Mouse (Mus musculus) midbrain, embryonic 12.5 days (tissue): ENCODE results near the gene Kirrel3. TPM values are rescaled to one million over a fixed set of nuclear protein-coding genes. Genes with fewer than 3 reads are reported as not detected.

Experiments used
- ATAC-seq: fragments of 200-750 bp; cut with Nextera tagmentation; 2 replicates; pipeline ENCODE4 v1.8.0; 2017; ENCODE audit warnings: low read depth, moderate TSS enrichment, moderate library complexity; ENCODE audit not compliant: low FRiP score
- H3K27ac ChIP-seq: fragments of 300-500 bp; sonication (generic); replicated peaks from 2 replicates; pipeline ENCODE4 v1.5.1; 2016; ENCODE audit warnings: mild to moderate bottlenecking
- H3K27me3 ChIP-seq: fragments of 300-500 bp; sonication (generic); 2 replicates; pipeline ENCODE4 v1.6.1; 2016; ENCODE audit warnings: mild to moderate bottlenecking
- H3K36me3 ChIP-seq: fragments of 300-500 bp; sonication (generic); 2 replicates; pipeline ENCODE4 v1.6.1; 2016
- H3K4me1 ChIP-seq: fragments of 300-500 bp; sonication (generic); 2 replicates; pipeline ENCODE4 v1.6.1; 2016
- H3K4me2 ChIP-seq: fragments of 300-500 bp; sonication (generic); replicated peaks from 2 replicates; pipeline ENCODE4 v1.6.1; 2016; ENCODE audit warnings: mild to moderate bottlenecking, moderate library complexity
- H3K4me3 ChIP-seq: fragments of 300-500 bp; sonication (generic); 2 replicates; pipeline ENCODE4 v1.5.1; 2016; ENCODE audit warnings: mild to moderate bottlenecking
- H3K9ac ChIP-seq: fragments of 300-500 bp; sonication (generic); replicated peaks from 2 replicates; pipeline ENCODE4 v1.6.1; 2016; ENCODE audit warnings: mild to moderate bottlenecking, moderate library complexity
- H3K9me3 ChIP-seq: fragments of 300-500 bp; sonication (generic); 2 replicates; pipeline ENCODE4 v1.6.1; 2016; ENCODE audit warnings: mild to moderate bottlenecking
- WGBS: fragments of 180-500 bp; shearing (Covaris S2); methylation state at CpG from one replicate; pipeline ENCODE4 v1.1.7; 2016; 5-methylcytosine and 5-hydroxymethylcytosine counted together
- polyA plus RNA-seq: library from polyadenylated mRNA; unstranded; fragments of >200 nt; fragmentation: Nextera tagmentation; extraction: Ambion mirVana; gene quantifications from 2 replicates; pipeline ENCODE4 v1.2.1, GENCODE M21; 2016

Kirrel3 gene
- polyA plus RNA-seq, 1 experiment from 2014 or later: 9.5 TPM

- Histone ChIP-seq H3K4me3 (no peak overlapping the region), H3K4me1 (no peaks in the 10 kb centered on the region), H3K27me3 (no peaks in the 10 kb centered on the region), H3K4me2 (no peak overlapping the region), H3K36me3 (no peaks in the 10 kb centered on the region), H3K27ac (no peak overlapping the region), H3K9ac (no peak overlapping the region), H3K9me3 (no peaks in the 10 kb centered on the region)
- 60% methylated on average over 2 of the region's 2 CpGs for WGBS
- ATAC-seq: no peak
These were observed 122.3 kb downstream of the Kirrel3 start for GRCm38 (mm10) chr9:34607976-34608375.

GRCm38 (mm10) chr9:34612886-34613769 lies 127.4 kb downstream of the Kirrel3 start:
- Histone ChIP-seq H3K27ac (no peak overlapping the region), H3K9ac (no peak overlapping the region), H3K4me1 (no peaks in the 10 kb centered on the region), H3K36me3 (no peaks in the 10 kb centered on the region), H3K27me3 (no peaks in the 10 kb centered on the region), H3K4me3 (no peak overlapping the region), H3K9me3 (no peaks in the 10 kb centered on the region), H3K4me2 (no peak overlapping the region)
- ATAC-seq: no peak
- 97% methylated on average over 6 of the region's 6 CpGs for whole genome bisulfite sequencing

GRCm38 (mm10) chr9:34618099-34618498 lies 132.4 kb downstream of the Kirrel3 start:
- Histone ChIP-seq H3K36me3 (no peaks in the 10 kb centered on the region), H3K4me3 (no peak overlapping the region), H3K27ac (no peak overlapping the region), H3K9ac (no peak overlapping the region), H3K4me2 (no peak overlapping the region), H3K27me3 (no peaks in the 10 kb centered on the region), H3K4me1 (no peaks in the 10 kb centered on the region), H3K9me3 (no peaks in the 10 kb centered on the region)
- no peak for ATAC-seq
- 67% methylated on average over 6 of the region's 6 CpGs for WGBS

GRCm38 (mm10) chr9:34619913-34620312 lies 134.2 kb downstream of the Kirrel3 start:
- Histone ChIP-seq H3K4me3 (no peak overlapping the region), H3K4me2 (no peak overlapping the region), H3K9me3 (no peaks in the 10 kb centered on the region), H3K27ac (no peak overlapping the region), H3K36me3 (no peaks in the 10 kb centered on the region), H3K27me3 (no peaks in the 10 kb centered on the region), H3K9ac (no peak overlapping the region), H3K4me1 (no peaks in the 10 kb centered on the region)
- WGBS: 79% methylated on average over 3 of the region's 3 CpGs
- no peak for ATAC-seq

- H3K4me3 ChIP-seq: no peak overlapping the region
- 80% methylated on average over 5 of the region's 5 CpGs for WGBS
- H3K9me3 ChIP-seq: no peaks in the 10 kb centered on the region
- H3K4me2 ChIP-seq: no peak overlapping the region
- H3K27ac ChIP-seq: no peak overlapping the region
- H3K27me3 ChIP-seq: no peaks in the 10 kb centered on the region
- H3K9ac ChIP-seq: no peak overlapping the region
- H3K36me3 ChIP-seq: no peaks in the 10 kb centered on the region
- no peaks in the 10 kb centered on the region for H3K4me1 ChIP-seq
- ATAC-seq: no peak
These were observed 137.8 kb downstream of the Kirrel3 start for GRCm38 (mm10) chr9:34623526-34623925.

- H3K4me1 ChIP-seq: no peaks in the 10 kb centered on the region
- H3K27me3 ChIP-seq: no peaks in the 10 kb centered on the region
- H3K4me3 ChIP-seq: no peak overlapping the region
- no peak overlapping the region for H3K9ac ChIP-seq
- H3K27ac ChIP-seq: no peak overlapping the region
- no peak for ATAC-seq
- no peaks in the 10 kb centered on the region for H3K36me3 ChIP-seq
- no peak overlapping the region for H3K4me2 ChIP-seq
- no peaks in the 10 kb centered on the region for H3K9me3 ChIP-seq
- WGBS: 79% methylated on average over 2 of the region's 2 CpGs
These were observed 138.3 kb downstream of the Kirrel3 start for GRCm38 (mm10) chr9:34624021-34624420.

GRCm38 (mm10) chr9:34628841-34629240 lies 143.1 kb downstream of the Kirrel3 start:
- no peak overlapping the region for H3K9ac ChIP-seq
- no peaks in the 10 kb centered on the region for H3K9me3 ChIP-seq
- H3K4me3 ChIP-seq: no peak overlapping the region
- no peaks in the 10 kb centered on the region for H3K27me3 ChIP-seq
- H3K36me3 ChIP-seq: no peaks in the 10 kb centered on the region
- no peak overlapping the region for H3K4me2 ChIP-seq
- H3K4me1 ChIP-seq: no peaks in the 10 kb centered on the region
- no peak overlapping the region for H3K27ac ChIP-seq
- 73% methylated on average over 3 of the region's 3 CpGs for WGBS
- ATAC-seq: no peak

- Histone ChIP-seq H3K36me3 (no peaks in the 10 kb centered on the region), H3K27ac (no peak overlapping the region), H3K4me3 (no peak overlapping the region), H3K4me2 (no peak overlapping the region), H3K4me1 (no peaks in the 10 kb centered on the region), H3K9me3 (0 out of 2 replicates have a peak, but pooled peaks cover 4% of the 10 kb centered on the region), H3K27me3 (no peaks in the 10 kb centered on the region), H3K9ac (no peak overlapping the region)
- WGBS: 88% methylated on average over 6 of the region's 6 CpGs
- ATAC-seq: no peak
These were observed 150.0 kb downstream of the Kirrel3 start for GRCm38 (mm10) chr9:34635696-34636095.

- Histone ChIP-seq H3K4me2 (no peak overlapping the region), H3K27ac (no peak overlapping the region), H3K9me3 (0 out of 2 replicates have a peak, but pooled peaks cover 4% of the 10 kb centered on the region), H3K36me3 (no peaks in the 10 kb centered on the region), H3K4me3 (no peak overlapping the region), H3K9ac (no peak overlapping the region), H3K27me3 (no peaks in the 10 kb centered on the region; the same call in 1 of the 2 replicates), H3K4me1 (peaks cover 9% of the 10 kb centered on the region; the same call in 1 of the 2 replicates)
- 23% methylated on average over 3 of the region's 3 CpGs for WGBS
- ATAC-seq: no peak
These were observed 158.2 kb downstream of the Kirrel3 start for GRCm38 (mm10) chr9:34643917-34644316.

GRCm38 (mm10) chr9:34644392-34644791 lies 158.7 kb downstream of the Kirrel3 start:
- ATAC-seq: no peak
- no peak overlapping the region for H3K9ac ChIP-seq
- H3K36me3 ChIP-seq: no peaks in the 10 kb centered on the region
- no peaks in the 10 kb centered on the region; the same call in 1 of the 2 replicates for H3K27me3 ChIP-seq
- no peak overlapping the region for H3K4me2 ChIP-seq
- H3K9me3 ChIP-seq: 0 out of 2 replicates have a peak, but pooled peaks cover 4% of the 10 kb centered on the region
- 69% methylated on average over 8 of the region's 8 CpGs for WGBS
- no peak overlapping the region for H3K27ac ChIP-seq
- H3K4me1 ChIP-seq: peaks cover 9% of the 10 kb centered on the region; the same call in 1 of the 2 replicates
- H3K4me3 ChIP-seq: no peak overlapping the region

- peaks cover 9% of the 10 kb centered on the region; the same call in 1 of the 2 replicates for H3K4me1 ChIP-seq
- no peak overlapping the region for H3K27ac ChIP-seq
- H3K9ac ChIP-seq: no peak overlapping the region
- no peaks in the 10 kb centered on the region for H3K9me3 ChIP-seq
- ATAC-seq: no peak
- H3K36me3 ChIP-seq: no peaks in the 10 kb centered on the region
- H3K27me3 ChIP-seq: no peaks in the 10 kb centered on the region; the same call in 1 of the 2 replicates
- WGBS: 84% methylated on average over 9 of the region's 9 CpGs
- H3K4me3 ChIP-seq: no peak overlapping the region
- H3K4me2 ChIP-seq: no peak overlapping the region
These were observed 161.1 kb downstream of the Kirrel3 start for GRCm38 (mm10) chr9:34646831-34647230.

- H3K4me2 ChIP-seq: no peak overlapping the region
- no peak for ATAC-seq
- H3K27me3 ChIP-seq: no peaks in the 10 kb centered on the region
- no peaks in the 10 kb centered on the region for H3K36me3 ChIP-seq
- no peaks in the 10 kb centered on the region for H3K4me1 ChIP-seq
- no peaks in the 10 kb centered on the region for H3K9me3 ChIP-seq
- H3K4me3 ChIP-seq: no peak overlapping the region
- 58% methylated on average over 3 of the region's 3 CpGs for WGBS
- no peak overlapping the region for H3K9ac ChIP-seq
- H3K27ac ChIP-seq: no peak overlapping the region
These were observed 166.6 kb downstream of the Kirrel3 start for GRCm38 (mm10) chr9:34652278-34652677.
